Mouse (Mus musculus) ES-E14 (cell line): ENCODE measurements around the gene Gnb3. TPM values are rescaled to one million over a fixed set of nuclear protein-coding genes. Genes with fewer than 3 reads are reported as not detected.

ENCODE experiments used
- DNase-seq: peaks from one replicate; pipeline ENCODE4 v3.0.0-alpha.2; 2013; ENCODE audit warnings: low read depth, low spot score
- H3K27ac ChIP-seq: 2 replicates; pipeline ENCODE4 v1.5.1; 2012; ENCODE audit warnings: low read depth, mild to moderate bottlenecking, low read length, moderate library complexity, mixed read lengths; ENCODE audit not compliant: poor library complexity, insufficient read depth, severe bottlenecking
- H3K36me3 ChIP-seq: 2 replicates; pipeline ENCODE4 v1.6.1; 2012; ENCODE audit warnings: mild to moderate bottlenecking, low read length, moderate library complexity, mixed read lengths; ENCODE audit not compliant: control insufficient read depth, poor library complexity, insufficient read depth, severe bottlenecking
- H3K4me1 ChIP-seq, 2 experiments: fragments of 150-350 bp in 1 of 2; sonication (generic) in 1 of 2; 2 replicates each; pipeline ENCODE4 v1.6.1; 2012; ENCODE audit warnings: low read length in 2 of 2, mild to moderate bottlenecking in 1 of 2, mixed read lengths in 1 of 2; ENCODE audit not compliant: control insufficient read depth in 2 of 2, insufficient read depth in 2 of 2, poor library complexity in 1 of 2
- H3K4me3 ChIP-seq, 2 experiments: fragments of 150-350 bp in 1 of 2; sonication (generic) in 1 of 2; 2 replicates each; pipeline ENCODE4 v1.5.1; 2012; ENCODE audit warnings: low read length in 2 of 2, low read depth in 1 of 2, mild to moderate bottlenecking in 1 of 2, mixed read lengths in 1 of 2; ENCODE audit not compliant: insufficient read depth in 1 of 2, poor library complexity in 1 of 2, severe bottlenecking in 1 of 2
- H3K9ac ChIP-seq: 2 replicates; pipeline ENCODE4 v1.6.1; 2012; ENCODE audit warnings: low read depth, mild to moderate bottlenecking, low read length, mixed read lengths; ENCODE audit not compliant: poor library complexity, insufficient read depth, severe bottlenecking
- H3K9me3 ChIP-seq: fragments of 150-350 bp; sonication (generic); 2 replicates; pipeline ENCODE4 v1.6.1; 2012; ENCODE audit warnings: low read depth, mild to moderate bottlenecking, low read length; ENCODE audit not compliant: control insufficient read depth, insufficient read depth
- CHD2 ChIP-seq: IDR thresholded peaks from 2 replicates; pipeline ENCODE4 v1.6.1; 2014; ENCODE audit warnings: mild to moderate bottlenecking, low read depth, low read length, inconsistent platforms
- HCFC1 ChIP-seq: IDR thresholded peaks from 2 replicates; pipeline ENCODE4 v1.6.1; 2012; ENCODE audit warnings: low read length, inconsistent platforms, borderline replicate concordance; ENCODE audit not compliant: insufficient read depth
- MAFK ChIP-seq: IDR thresholded peaks from 2 replicates; pipeline ENCODE4 v1.6.1; 2014; ENCODE audit warnings: mild to moderate bottlenecking, low read depth, low read length, inconsistent platforms; ENCODE audit not compliant: insufficient read depth
- ZC3H11A ChIP-seq: IDR thresholded peaks from 2 replicates; pipeline ENCODE4 v1.6.1; 2012; ENCODE audit warnings: low read depth, mild to moderate bottlenecking, inconsistent platforms, low read length, borderline replicate concordance
- ZNF384 ChIP-seq: IDR thresholded peaks from 2 replicates; pipeline ENCODE4 v1.6.1; 2012; ENCODE audit warnings: low read depth, low read length, inconsistent platforms
- in situ Hi-C, 2 experiments: fragments of 600-800 bp; cut with MboI; formaldehyde crosslinking; loops; one replicate each; pipeline ENCODE4 v1.15.1; 2025; ENCODE audit warnings: low sequenced_read_pairs in 2 of 2, inconsistent platforms in 1 of 2; ENCODE audit not compliant: unreplicated experiment in 2 of 2
- total RNA-seq: library from RNA; depleted of rRNA; stranded (reverse); fragments of 300-350 nt; gene quantifications from 2 replicates; pipeline ENCODE4 v1.2.3, GENCODE M21; 2012; rRNA removed

The Gnb3 gene
- 0.32 TPM in 1 of 2 replicates, not detected in the other for total RNA-seq

DNA sequence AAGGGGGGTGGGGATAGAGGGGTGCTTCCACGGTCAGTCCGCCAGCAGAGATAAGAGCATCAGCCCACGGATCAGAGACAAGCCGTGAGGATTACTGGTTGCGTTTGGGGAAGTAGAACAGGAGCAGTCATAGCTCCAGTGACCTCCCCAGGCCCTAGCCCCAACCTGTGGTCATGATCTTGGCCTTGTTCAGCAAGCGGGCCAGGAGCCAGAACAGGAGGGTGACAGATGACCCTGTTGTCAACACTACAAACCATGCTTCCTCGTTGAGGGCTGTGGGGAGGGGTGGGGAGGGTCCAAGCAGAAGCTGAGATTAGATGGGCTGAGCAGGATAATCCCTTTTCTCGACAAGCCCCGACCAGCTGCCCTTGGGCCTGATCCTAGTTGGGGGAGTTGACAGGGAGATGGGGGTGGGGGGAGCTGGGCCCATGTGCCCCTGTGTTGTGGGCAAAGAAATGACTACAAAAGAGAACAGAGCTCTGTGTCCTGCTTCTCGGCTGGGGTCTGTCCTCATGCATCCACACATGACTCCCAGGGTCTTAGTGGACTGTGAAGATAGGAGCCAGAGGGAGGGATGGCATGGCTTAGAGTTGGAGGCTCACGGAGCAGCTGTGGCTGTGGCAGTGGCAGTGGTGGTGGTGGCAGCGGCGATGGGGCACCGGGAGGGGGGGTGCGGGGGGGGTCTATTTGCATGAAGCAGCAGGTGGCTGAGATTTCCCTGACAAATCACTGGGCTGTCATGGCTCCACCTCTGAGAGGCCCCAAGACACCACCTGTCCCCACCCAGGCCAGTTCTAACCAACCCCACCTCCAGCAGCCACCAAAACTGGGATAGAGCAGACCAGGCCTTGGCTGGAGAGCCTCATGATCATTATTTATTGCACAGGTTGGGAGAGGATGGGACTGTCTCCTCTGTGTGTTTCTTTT lies at the start of gene Gnb3:
Gene Gnb3, minus strand, starts transcription at position 35 of the 927 bp plus-strand sequence.
- Histone ChIP-seq H3K9me3 (no peaks in the 10 kb centered on the region), H3K27ac (no peak within 1 kb of the TSS), H3K36me3 (no peaks in the 10 kb centered on the region), H3K9ac (no peak within 1 kb of the TSS), H3K4me3 (no peak within 1 kb of the TSS), H3K4me1 (peaks cover 0 to 8% of the 10 kb centered on the region in 2 experiments; a peak in 1 of 4 replicates)
- DNase-seq, result no peak
- TF ChIP-seq CHD2 (no peak), ZNF384 (no peak), MAFK (no peak), ZC3H11A (no peak), HCFC1 (no peak)
- in situ Hi-C loops, result no loop called here

DNA sequence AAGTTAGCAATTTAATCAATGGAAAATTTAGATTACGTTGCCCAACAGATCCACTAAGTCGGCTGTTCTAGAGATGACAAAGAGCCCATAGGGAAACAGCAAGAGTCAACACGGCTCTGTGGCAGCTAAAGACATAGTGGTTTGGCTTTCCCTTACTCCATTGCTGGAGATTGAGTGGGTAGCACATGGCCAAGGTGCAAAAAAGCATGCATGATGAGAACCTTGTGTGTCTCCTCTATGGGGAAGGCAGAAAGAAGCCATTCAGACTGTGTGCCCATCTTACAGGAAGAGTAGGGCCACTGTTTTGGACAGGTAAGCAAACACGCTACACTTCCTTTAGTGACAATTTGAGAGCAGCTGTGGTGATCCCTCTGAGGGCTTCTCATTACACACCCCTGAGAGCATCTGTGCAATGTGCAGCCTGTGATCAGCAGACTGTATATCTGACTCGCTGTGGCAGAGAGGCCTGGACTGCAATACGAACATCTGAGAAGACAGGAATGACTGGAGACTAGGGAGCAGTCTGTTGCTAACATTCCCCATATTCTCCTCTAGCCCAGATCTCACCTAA lies 48.6 kb upstream of the Gnb3 start:
- Histone ChIP-seq H3K9me3 (no peaks in the 10 kb centered on the region), H3K36me3 (no peaks in the 10 kb centered on the region), H3K4me3 (no peak overlapping the region), H3K27ac (no peak overlapping the region), H3K9ac (no peak overlapping the region), H3K4me1 (no peaks in the 10 kb centered on the region; a peak in 1 of 4 replicates)
- no peak for DNase-seq
- TF ChIP-seq CHD2 (no peak), ZC3H11A (no peak), HCFC1 (no peak), MAFK (no peak), ZNF384 (no peak)
- in situ Hi-C loops, result no loop called here

DNA sequence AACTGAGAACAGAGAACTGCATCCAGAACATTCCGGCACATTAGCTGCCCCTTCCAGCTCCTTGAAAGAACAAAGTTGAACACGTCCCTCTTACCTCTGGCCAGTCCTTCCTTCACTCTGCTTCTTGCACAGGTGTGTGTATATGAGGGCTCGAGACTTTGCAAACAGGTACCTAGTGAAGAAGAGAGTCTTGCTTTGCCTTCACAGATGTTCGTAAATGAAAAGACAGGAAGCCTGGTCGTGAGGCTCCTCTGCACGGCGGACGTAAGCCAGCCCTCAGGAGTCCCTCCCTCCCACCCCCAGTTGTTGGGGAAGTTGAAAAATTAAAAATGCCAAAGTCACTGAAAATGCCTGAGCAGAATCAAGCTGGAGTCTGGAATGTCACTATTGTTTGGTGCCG lies 47.9 kb upstream of the Gnb3 start, which contains the start of gene Cd4:
Gene Cd4, minus strand, starts transcription at position 236 of the 400 bp plus-strand sequence.
- no peak within 1 kb of the TSS for H3K4me3 ChIP-seq
- H3K4me1 ChIP-seq, result no peaks in the 10 kb centered on the region; a peak in 1 of 4 replicates
- H3K36me3 ChIP-seq, result no peaks in the 10 kb centered on the region
- H3K27ac ChIP-seq, result no peak within 1 kb of the TSS
- in situ Hi-C loops, result no loop called here
- no peak within 1 kb of the TSS for H3K9ac ChIP-seq
- no peaks in the 10 kb centered on the region for H3K9me3 ChIP-seq
- no peak for DNase-seq
- TF ChIP-seq ZNF384 (no peak), CHD2 (no peak), MAFK (no peak), ZC3H11A (no peak), HCFC1 (no peak)

- no peak overlapping the region for H3K4me3 ChIP-seq
- TF ChIP-seq HCFC1 (no peak), ZC3H11A (no peak), MAFK (no peak), ZNF384 (no peak), CHD2 (no peak)
- H3K36me3 ChIP-seq, result no peaks in the 10 kb centered on the region
- no peak overlapping the region for H3K27ac ChIP-seq
- no peak for DNase-seq
- in situ Hi-C loops, result no loop called here
- H3K9me3 ChIP-seq, result no peaks in the 10 kb centered on the region
- H3K4me1 ChIP-seq, result no peaks in the 10 kb centered on the region
- no peak overlapping the region for H3K9ac ChIP-seq
Measured at GRCm38 (mm10) chr6:124885956-124886381, 45.9 kb upstream of the Gnb3 start.
